Mouse (Mus musculus) kidney, adult 9 months (tissue): ENCODE data around the gene Gm16442.
"Not testable (repeated sequence)": the region's sequence is repeated elsewhere in the genome, so short reads cannot be mapped to it uniquely, and the experiment has no call there.

Source experiments
- DNase-seq: peaks from one replicate; pipeline ENCODE4 v3.0.0; 2022

Gm16442 gene

DNA sequence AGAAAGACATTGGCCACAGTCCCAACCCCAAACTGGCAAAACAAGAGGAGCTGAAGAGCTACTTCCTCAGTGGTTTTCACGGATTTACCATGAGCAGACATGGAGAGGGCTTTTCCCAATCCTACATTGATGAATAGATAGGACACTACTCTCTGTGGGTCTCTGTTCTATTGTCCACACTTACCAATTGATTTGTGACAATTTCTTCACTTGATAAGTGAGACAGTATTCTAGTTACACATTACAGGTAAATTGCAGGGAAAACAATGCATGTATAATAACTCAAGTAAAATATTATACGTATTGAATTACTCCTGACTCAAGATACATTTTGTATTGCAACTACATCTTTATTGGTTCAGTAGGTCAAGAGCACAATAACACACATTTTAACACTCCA, at the start of gene Gm16442:
TSS of gene Gm16442 (minus strand) at position 101 of the 400 bp plus-strand sequence.
- DNase-seq: not testable (repeated sequence)

DNA sequence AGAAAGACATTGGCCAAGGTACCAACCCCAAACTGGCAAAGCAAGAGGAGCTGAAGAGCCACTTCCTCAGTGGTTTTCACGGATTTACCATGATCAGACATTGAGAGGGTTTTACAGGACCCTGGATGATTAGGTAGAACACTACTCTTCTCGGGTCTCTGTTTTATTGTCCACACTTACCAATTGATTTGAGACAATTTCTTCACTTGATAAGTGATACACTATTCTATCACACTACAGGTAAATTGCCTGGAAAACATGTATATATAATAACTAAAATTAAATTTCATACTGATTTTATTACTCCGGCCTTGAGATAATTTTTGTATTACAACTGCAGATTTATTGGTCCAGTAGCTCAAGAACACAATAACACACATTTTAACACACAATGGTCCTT, 45.9 kb upstream of the Gm16442 start, which contains the start of gene Vmn1r94:
TSS of gene Vmn1r94 (minus strand) at position 101 of the 400 bp plus-strand sequence.
- DNase-seq: not testable (repeated sequence)

DNA sequence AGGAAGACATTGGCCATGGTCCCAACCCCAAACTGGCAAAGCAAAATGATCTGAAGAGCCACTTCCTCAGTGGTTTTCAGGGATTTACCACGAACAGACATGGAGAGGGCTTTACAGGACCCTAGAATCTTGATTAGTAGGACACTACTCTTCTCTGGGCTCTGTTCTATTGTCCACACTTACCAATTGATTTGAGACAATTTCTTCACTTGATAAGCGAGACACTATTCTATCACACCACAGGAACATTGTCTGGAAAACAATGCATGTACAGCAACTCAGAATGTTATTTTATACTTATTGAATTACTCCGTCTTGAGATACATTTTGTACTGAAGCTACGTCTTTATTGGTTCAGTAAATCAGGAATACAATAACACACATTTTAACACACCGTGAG, 16.6 kb upstream of the Gm16442 start, which contains the start of gene Vmn1r93:
TSS of gene Vmn1r93 (minus strand) at position 101 of the 400 bp plus-strand sequence.
- DNase-seq: not testable (repeated sequence)

- DNase-seq: not testable (repeated sequence)
These were observed 23.0 kb downstream of the Gm16442 start, which contains the start of gene Vmn1r91 for GRCm38 (mm10) chr7:20099380-20099779. Gene Vmn1r91, plus strand, starts transcription at chr7:20099680.

DNA sequence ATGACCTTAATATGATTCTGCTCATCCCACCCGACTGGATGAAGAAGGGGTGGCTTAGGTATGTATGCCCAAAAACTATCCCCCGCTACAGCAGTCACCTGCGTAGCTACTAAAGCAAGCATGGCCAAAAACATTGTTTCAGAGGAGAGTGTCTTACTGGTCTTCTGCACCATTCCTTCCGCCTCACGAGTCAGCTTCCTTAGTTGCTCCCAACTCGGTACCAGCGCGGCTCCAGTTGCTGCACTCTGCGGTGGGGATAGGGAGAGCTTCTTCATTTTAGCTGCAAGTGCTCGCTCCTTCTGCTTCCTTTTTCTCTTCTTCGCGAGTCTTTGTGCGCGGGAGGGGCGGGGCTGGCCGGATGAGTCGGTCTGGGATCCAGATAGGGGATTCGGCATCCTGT, 44.3 kb downstream of the Gm16442 start:
- DNase-seq: not testable (repeated sequence)
